Mouse (Mus musculus): ENCODE results near the gene Imp3.
"Not testable (repeated sequence)": the region's sequence is repeated elsewhere in the genome, so short reads cannot be mapped to it uniquely, and the experiment has no call there.

The Imp3 gene

GRCm38 (mm10) chr9:56937223-56938160 is at the start of gene Imp3:
Imp3 (plus strand) TSS chr9:56937475.
- DNase-seq (ENCODE audit: low spot score in 2 of 2), result peak; percentile 78 to 84

- no peak for DNase-seq (ENCODE audit: low spot score in 2 of 2)
These were observed 49.7 kb upstream of the Imp3 start for GRCm38 (mm10) chr9:56887581-56887980.

GRCm38 (mm10) chr9:56889817-56890216 is 47.5 kb upstream of the Imp3 start:
- DNase-seq (ENCODE audit: low spot score in 2 of 2), result no peak

- no peak for DNase-seq (ENCODE audit: low spot score in 2 of 2)
These were observed 46.6 kb upstream of the Imp3 start for GRCm38 (mm10) chr9:56890522-56891250.

- DNase-seq (ENCODE audit: low spot score in 2 of 2), result peak in 1 of 2 experiments; percentile 68
These were observed 45.7 kb upstream of the Imp3 start for GRCm38 (mm10) chr9:56891517-56892011.

- DNase-seq (ENCODE audit: low spot score in 2 of 2), result no peak
These were observed 45.2 kb upstream of the Imp3 start for GRCm38 (mm10) chr9:56892111-56892510.

GRCm38 (mm10) chr9:56893313-56893712 is 44.0 kb upstream of the Imp3 start:
- no peak for DNase-seq (ENCODE audit: low spot score in 2 of 2)

- no peak for DNase-seq (ENCODE audit: low spot score in 2 of 2)
These were observed 43.3 kb upstream of the Imp3 start for GRCm38 (mm10) chr9:56894006-56894405.

- no peak for DNase-seq (ENCODE audit: low spot score in 2 of 2)
These were observed 40.5 kb upstream of the Imp3 start for GRCm38 (mm10) chr9:56896779-56897178.

GRCm38 (mm10) chr9:56899409-56899808 is 37.9 kb upstream of the Imp3 start:
- peak in 1 of 2 experiments; percentile 55 for DNase-seq (ENCODE audit: low spot score in 2 of 2)

GRCm38 (mm10) chr9:56900060-56900459 is 37.2 kb upstream of the Imp3 start:
- no peak for DNase-seq (ENCODE audit: low spot score in 2 of 2)

- DNase-seq (ENCODE audit: low spot score in 2 of 2), result peak in 1 of 2 experiments; percentile 35
These were observed 36.7 kb upstream of the Imp3 start for GRCm38 (mm10) chr9:56900571-56900970.

- peak; percentile 39 to 62 for DNase-seq (ENCODE audit: low spot score in 2 of 2)
These were observed 36.1 kb upstream of the Imp3 start for GRCm38 (mm10) chr9:56901187-56901586.

- no peak for DNase-seq (ENCODE audit: low spot score in 2 of 2)
These were observed 33.6 kb upstream of the Imp3 start for GRCm38 (mm10) chr9:56903662-56904061.

GRCm38 (mm10) chr9:56907549-56907948 is 29.7 kb upstream of the Imp3 start:
- no peak for DNase-seq (ENCODE audit: low spot score in 2 of 2)

- not testable (repeated sequence) for DNase-seq (ENCODE audit: low spot score in 2 of 2)
These were observed 27.3 kb upstream of the Imp3 start for GRCm38 (mm10) chr9:56909991-56910390.

GRCm38 (mm10) chr9:56911017-56911416 is 26.3 kb upstream of the Imp3 start:
- no peak for DNase-seq (ENCODE audit: low spot score in 2 of 2)

- DNase-seq (ENCODE audit: low spot score in 2 of 2), result peak in 1 of 2 experiments; percentile 30
These were observed 23.3 kb upstream of the Imp3 start for GRCm38 (mm10) chr9:56913991-56914390.

GRCm38 (mm10) chr9:56915116-56915515 is 22.2 kb upstream of the Imp3 start:
- DNase-seq (ENCODE audit: low spot score in 2 of 2), result no peak

GRCm38 (mm10) chr9:56915695-56916410 is 21.4 kb upstream of the Imp3 start:
- DNase-seq (ENCODE audit: low spot score in 2 of 2), result no peak

GRCm38 (mm10) chr9:56917131-56917530 is 20.1 kb upstream of the Imp3 start:
- no peak for DNase-seq (ENCODE audit: low spot score in 2 of 2)

GRCm38 (mm10) chr9:56918466-56918865 is 18.8 kb upstream of the Imp3 start:
- DNase-seq (ENCODE audit: low spot score in 2 of 2), result no peak

All from urinary bladder, postnatal 4 days (tissue).